Mouse (Mus musculus): Measurements from ENCODE around the gene Dand5. TPM values are rescaled to one million over a fixed set of nuclear protein-coding genes. Genes with fewer than 3 reads are reported as not detected.

The Dand5 gene
- 6.8 TPM for polyA plus RNA-seq (2017; shearing (Covaris generic))

GRCm38 (mm10) chr8:84822723-84823122, at the start of gene Dand5:
TSS of gene Dand5 (minus strand) at chr8:84822823.

GRCm38 (mm10) chr8:84871376-84872308, 49.0 kb upstream of the Dand5 start, which contains the start of gene Syce2:
TSS of gene Syce2 (plus strand) at chr8:84872111.

GRCm38 (mm10) chr8:84856864-84857441, 34.3 kb upstream of the Dand5 start, which contains the start of gene Farsa:
TSS of gene Farsa (plus strand) at chr8:84856989.

GRCm38 (mm10) chr8:84846722-84847572, 24.3 kb upstream of the Dand5 start, which contains the start of gene Calr:
TSS of gene Calr (minus strand) at chr8:84846934.

GRCm38 (mm10) chr8:84840248-84840999, 17.8 kb upstream of the Dand5 start, which contains the start of gene Rad23a:
TSS of gene Rad23a (minus strand) at chr8:84840665.

GRCm38 (mm10) chr8:84831490-84831889, 8.9 kb upstream of the Dand5 start, which contains the start of gene Gadd45gip1:
TSS of gene Gadd45gip1 (plus strand) at chr8:84831522.

GRCm38 (mm10) chr8:84799999-84800831, 22.4 kb downstream of the Dand5 start, which contains the start of gene Nfix:
TSS of gene Nfix (minus strand) at chr8:84800344.

Other genes with a start within 250 kb of the Dand5 start
- 142 TPM for gene Ier2, start 160.0 kb downstream of the Dand5 start, polyA plus RNA-seq (2017; shearing (Covaris generic))
- gene Trmt1, start 136.5 kb downstream of the Dand5 start, polyA plus RNA-seq (2017; shearing (Covaris generic)), result 62.5 TPM
- 4.2 TPM for gene Nacc1, start 135.0 kb downstream of the Dand5 start, polyA plus RNA-seq (2017; shearing (Covaris generic))
- gene Lyl1, start 121.4 kb downstream of the Dand5 start, polyA plus RNA-seq (2017; shearing (Covaris generic)), result 0.60 TPM
- 23.0 TPM for gene G430095P16Rik, start 99.8 kb downstream of the Dand5 start, polyA plus RNA-seq (2017; shearing (Covaris generic))
- gene Nfix, start 22.5 kb downstream of the Dand5 start, polyA plus RNA-seq (2017; shearing (Covaris generic)), result 3.0 TPM
- gene Gadd45gip1, start 8.7 kb upstream of the Dand5 start, polyA plus RNA-seq (2017; shearing (Covaris generic)), result 27.8 TPM
- gene Rad23a, start 17.8 kb upstream of the Dand5 start, polyA plus RNA-seq (2017; shearing (Covaris generic)), result 189 TPM
- gene Calr, start 24.1 kb upstream of the Dand5 start, polyA plus RNA-seq (2017; shearing (Covaris generic)), result 587 TPM
- 97.7 TPM for gene Farsa, start 34.2 kb upstream of the Dand5 start, polyA plus RNA-seq (2017; shearing (Covaris generic))
- gene Syce2, start 49.3 kb upstream of the Dand5 start, polyA plus RNA-seq (2017; shearing (Covaris generic)), result 7.7 TPM
- gene Gcdh, start 71.1 kb upstream of the Dand5 start, polyA plus RNA-seq (2017; shearing (Covaris generic)), result 39.4 TPM
- 1.1 TPM for gene Klf1, start 79.1 kb upstream of the Dand5 start, polyA plus RNA-seq (2017; shearing (Covaris generic))
- gene Dnase2a, start 85.7 kb upstream of the Dand5 start, polyA plus RNA-seq (2017; shearing (Covaris generic)), result 18.9 TPM
- gene Mast1, start 114.5 kb upstream of the Dand5 start, polyA plus RNA-seq (2017; shearing (Covaris generic)), result 1.1 TPM
- gene Rtbdn, start 124.2 kb upstream of the Dand5 start, polyA plus RNA-seq (2017; shearing (Covaris generic)), result 0.31 TPM
- gene Gm49661, start 146.6 kb upstream of the Dand5 start, polyA plus RNA-seq (2017; shearing (Covaris generic)), result not detected
- 266 TPM for gene Prdx2, start 146.8 kb upstream of the Dand5 start, polyA plus RNA-seq (2017; shearing (Covaris generic))
- 105 TPM for gene Rnaseh2a, start 146.9 kb upstream of the Dand5 start, polyA plus RNA-seq (2017; shearing (Covaris generic))
- 481 TPM for gene Junb, start 155.9 kb upstream of the Dand5 start, polyA plus RNA-seq (2017; shearing (Covaris generic))
- 7.8 TPM for gene Hook2, start 167.8 kb upstream of the Dand5 start, polyA plus RNA-seq (2017; shearing (Covaris generic))
- gene Best2, start 191.7 kb upstream of the Dand5 start, polyA plus RNA-seq (2017; shearing (Covaris generic)), result not detected
- 53.5 TPM for gene Asna1, start 202.5 kb upstream of the Dand5 start, polyA plus RNA-seq (2017; shearing (Covaris generic))
- 200 TPM for gene Trir, start 204.0 kb upstream of the Dand5 start, polyA plus RNA-seq (2017; shearing (Covaris generic))
- 45.8 TPM for gene Tnpo2, start 214.1 kb upstream of the Dand5 start, polyA plus RNA-seq (2017; shearing (Covaris generic))
- gene Fbxw9, start 237.2 kb upstream of the Dand5 start, polyA plus RNA-seq (2017; shearing (Covaris generic)), result 8.0 TPM
- 1.9 TPM for gene Gm5741, start 245.2 kb upstream of the Dand5 start, polyA plus RNA-seq (2017; shearing (Covaris generic))
- gene Dhps, start 248.9 kb upstream of the Dand5 start, polyA plus RNA-seq (2017; shearing (Covaris generic)), result 78.8 TPM

All from activated CD4-positive, CD25-positive, alpha-beta regulatory T cell, adult 9 weeks (primary cell).